Mouse (Mus musculus) B cell, adult 2 months (primary cell): ENCODE results near the gene Foxk1.

Experiments
- DNase-seq, 2 experiments: peaks; one replicate each; pipeline ENCODE4 v3.0.0; 2022

Foxk1 gene

GRCm38 (mm10) chr5:142400981-142401640 is at the start of gene Foxk1:
Gene Foxk1 (plus strand): TSS chr5:142401497.
- peak; percentile 90 to 92 for DNase-seq

GRCm38 (mm10) chr5:142352336-142352892 is 48.9 kb upstream of the Foxk1 start:
- DNase-seq, result no peak

GRCm38 (mm10) chr5:142355144-142355543 is 46.2 kb upstream of the Foxk1 start:
- no peak for DNase-seq

- DNase-seq, result no peak
These were observed 40.1 kb upstream of the Foxk1 start for GRCm38 (mm10) chr5:142361166-142361565.

GRCm38 (mm10) chr5:142362894-142363293 is 38.4 kb upstream of the Foxk1 start:
- no peak for DNase-seq

- no peak for DNase-seq
These were observed 37.2 kb upstream of the Foxk1 start for GRCm38 (mm10) chr5:142364095-142364494.

- peak; percentile 99 for DNase-seq
These were observed 33.9 kb upstream of the Foxk1 start for GRCm38 (mm10) chr5:142367085-142368081.

DNA sequence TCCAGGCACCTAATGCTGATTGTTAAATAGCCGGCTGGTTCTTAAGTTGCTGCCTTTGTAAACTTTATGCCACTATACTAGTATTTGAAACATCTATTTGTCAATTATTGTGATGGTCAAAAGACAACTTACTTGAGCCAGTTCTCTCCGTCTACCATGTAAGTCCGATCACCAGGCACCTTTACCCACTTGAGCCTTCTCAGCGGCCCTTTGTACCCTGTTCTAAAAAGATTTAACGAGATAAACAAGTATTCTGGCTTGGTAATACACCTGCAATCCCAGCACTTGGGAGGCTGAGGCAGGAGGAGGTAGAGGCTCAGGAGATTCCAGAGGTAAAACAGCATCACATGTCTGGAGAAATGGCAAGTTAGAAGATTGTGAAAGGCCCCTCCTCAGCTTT is 33.2 kb upstream of the Foxk1 start:
- no peak for DNase-seq

DNA sequence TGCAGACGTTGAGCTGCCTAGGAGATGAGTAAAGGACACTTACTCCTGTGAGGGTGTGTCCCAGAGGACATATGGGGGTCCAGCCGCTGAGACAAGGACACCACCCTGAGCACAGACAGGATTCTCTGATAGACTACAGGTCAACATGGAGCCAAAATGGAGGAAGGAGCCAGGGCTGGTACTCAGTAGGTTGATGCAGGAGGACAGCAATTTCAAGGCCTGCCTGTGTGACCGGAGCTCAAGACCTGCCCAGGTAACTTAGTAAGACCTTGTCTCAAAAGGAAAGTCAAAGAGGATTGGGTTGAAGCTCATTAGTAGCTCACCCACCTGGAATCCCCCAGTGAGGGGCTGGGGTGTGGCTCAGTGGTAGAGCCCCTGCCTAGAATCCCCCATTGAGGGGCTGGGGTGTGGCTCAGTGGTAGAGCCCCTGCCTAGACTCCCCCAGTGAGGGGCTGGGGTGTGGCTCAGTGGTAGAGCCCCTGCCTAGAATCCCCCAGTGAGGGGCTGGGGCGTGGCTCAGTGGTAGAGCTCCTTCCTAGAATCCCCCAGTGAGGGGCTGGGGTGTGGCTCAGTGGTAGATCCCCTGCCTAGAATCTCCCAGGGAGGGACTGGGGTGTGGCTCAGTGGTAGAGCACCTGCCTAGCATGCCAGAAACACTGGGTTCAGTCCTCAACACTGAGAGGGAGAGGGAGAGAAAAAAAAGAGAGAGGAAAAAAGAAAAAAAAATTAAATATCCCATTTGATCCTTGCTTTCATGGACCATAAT is 30.7 kb upstream of the Foxk1 start:
- no peak for DNase-seq

- DNase-seq, result no peak
These were observed 29.8 kb upstream of the Foxk1 start for GRCm38 (mm10) chr5:142371172-142372155.

GRCm38 (mm10) chr5:142372207-142372606 is 29.1 kb upstream of the Foxk1 start:
- DNase-seq, result no peak

DNA sequence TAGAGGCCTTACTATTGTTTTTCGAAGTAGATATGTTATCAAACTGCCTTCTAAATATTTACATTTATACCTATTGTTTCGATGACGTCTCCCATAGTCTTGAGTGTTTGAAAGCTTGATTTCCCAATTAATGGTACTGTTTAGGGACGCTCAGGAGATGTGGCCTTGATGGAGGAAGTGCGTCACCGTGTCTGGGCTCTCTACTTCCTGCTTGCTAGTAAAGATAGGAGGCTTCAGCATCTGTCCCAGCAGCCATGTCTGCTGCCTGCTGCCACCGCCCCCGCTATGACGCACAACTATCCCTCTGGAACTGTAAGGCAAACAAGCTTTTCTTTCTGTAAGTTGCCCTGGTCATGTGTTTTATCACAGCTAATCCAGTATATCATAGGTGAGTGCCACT is 27.0 kb upstream of the Foxk1 start:
- peak in 1 of 2 experiments; percentile 11 for DNase-seq

DNA sequence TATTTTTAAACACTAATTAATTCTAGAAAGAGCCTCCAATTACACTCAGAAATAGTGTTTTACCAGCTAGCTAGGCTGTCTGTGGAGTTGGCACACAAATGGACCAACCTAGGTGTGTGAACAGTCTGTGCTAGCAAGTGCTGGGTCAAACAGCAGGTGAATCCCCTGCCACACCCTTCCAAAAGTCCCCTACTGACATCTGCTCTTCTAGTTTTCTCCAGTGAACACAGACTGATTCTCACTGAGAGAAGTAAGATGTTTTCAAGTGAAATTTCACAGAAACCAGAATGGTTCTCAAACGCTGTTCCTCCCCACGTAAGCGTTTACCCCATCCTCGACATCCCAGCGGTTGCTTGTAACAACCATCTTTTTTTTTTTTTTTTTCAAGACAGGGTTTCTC is 25.7 kb upstream of the Foxk1 start:
- peak; percentile 42 to 53 for DNase-seq

GRCm38 (mm10) chr5:142376071-142376470 is 25.2 kb upstream of the Foxk1 start:
- DNase-seq, result peak; percentile 71 to 76

GRCm38 (mm10) chr5:142378068-142378467 is 23.2 kb upstream of the Foxk1 start:
- no peak for DNase-seq

DNA sequence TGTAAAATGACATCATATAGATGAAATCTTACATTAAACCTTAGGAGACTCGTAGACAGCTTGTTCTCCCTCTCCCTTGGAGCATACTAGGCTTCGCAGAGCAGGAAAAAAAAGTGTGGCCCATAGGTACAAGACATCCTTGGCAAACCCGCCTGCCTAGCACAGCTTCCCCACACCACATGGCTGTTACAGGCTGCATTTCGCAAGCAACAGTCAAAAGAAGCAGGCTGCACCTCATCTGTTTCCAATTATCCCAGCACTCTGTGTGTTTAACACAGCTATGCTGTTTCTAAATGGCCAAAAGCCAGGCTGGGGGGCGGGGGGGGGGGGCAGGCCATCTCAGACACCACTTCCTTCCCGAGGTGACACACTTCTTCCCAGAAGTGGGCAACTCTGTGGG is 20.8 kb upstream of the Foxk1 start:
- no peak for DNase-seq

GRCm38 (mm10) chr5:142384911-142385660 is 16.2 kb upstream of the Foxk1 start:
- DNase-seq, result peak; percentile 56 to 66

DNA sequence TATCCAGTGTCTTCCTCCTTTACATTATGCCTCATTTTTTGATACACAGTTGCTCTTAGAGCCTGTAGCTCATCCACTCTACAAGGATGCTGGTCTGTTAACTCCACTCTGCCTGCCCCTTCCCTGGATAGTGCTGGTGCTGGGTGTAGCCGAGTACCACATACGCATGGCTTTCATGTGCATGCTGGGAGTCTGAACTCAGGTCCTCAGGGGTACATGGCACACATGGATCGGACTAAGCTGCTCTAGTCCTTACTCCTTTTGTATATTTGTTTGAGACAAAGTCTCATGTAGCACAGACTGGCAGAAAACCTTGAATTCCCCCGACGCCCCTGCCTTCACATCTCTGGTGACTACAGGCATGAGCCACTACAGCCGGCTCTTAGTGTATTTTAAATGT is 15.0 kb upstream of the Foxk1 start:
- DNase-seq, result no peak

DNA sequence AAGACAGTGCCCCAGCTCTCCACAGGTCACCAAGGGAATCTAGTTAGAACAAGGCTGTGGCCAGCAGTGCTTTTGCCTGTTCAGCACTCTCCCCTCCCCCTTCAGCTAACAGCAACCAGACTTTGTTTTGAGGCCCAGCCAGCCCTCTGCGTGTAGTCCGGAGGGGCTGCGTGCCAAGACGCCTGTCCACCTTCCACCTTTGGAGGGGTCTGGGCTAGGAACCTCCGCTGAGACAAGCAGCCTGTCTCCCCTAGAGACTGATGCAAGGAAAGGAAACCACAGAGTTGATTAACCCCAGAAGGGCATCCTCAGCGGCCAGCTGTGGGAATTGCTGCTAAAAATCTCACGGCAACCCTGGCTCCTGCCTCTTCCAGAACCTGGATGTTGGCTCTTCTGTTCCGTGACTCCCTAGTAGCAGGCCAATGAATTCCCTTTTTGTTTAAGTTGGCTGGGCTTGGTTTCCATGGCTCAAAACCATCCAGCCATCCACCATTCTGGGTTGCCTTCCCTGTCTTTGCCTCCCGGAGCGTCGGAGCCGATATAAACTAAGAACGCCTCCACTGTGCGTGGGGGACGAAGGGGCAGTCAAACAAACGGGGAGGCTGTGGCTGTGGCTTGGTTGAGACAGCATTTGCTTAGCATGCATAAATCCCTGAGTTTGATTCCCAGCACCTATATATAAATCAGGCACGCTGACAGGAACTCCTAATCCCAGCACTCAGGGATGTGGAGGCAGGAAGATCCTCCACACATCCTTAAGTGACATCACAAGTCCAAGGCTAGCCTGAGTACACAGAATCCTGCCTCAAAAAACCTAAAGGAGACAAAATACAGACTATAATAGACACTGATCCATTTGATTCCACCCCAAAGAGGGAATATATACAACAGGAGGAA is 14.3 kb upstream of the Foxk1 start:
- no peak for DNase-seq

GRCm38 (mm10) chr5:142387716-142388115 is 13.6 kb upstream of the Foxk1 start:
- peak; percentile 62 to 65 for DNase-seq
